Mouse (Mus musculus) lung, embryonic 16.5 days (tissue): ENCODE data around the gene Apba2. TPM values are rescaled to one million over a fixed set of nuclear protein-coding genes. Genes with fewer than 3 reads are reported as not detected.

Source experiments
- ATAC-seq: fragments of 200-750 bp; cut with Nextera tagmentation; 2 replicates; pipeline ENCODE4 v1.8.0; 2017; ENCODE audit warnings: low read depth, mild to moderate bottlenecking, moderate library complexity
- H3K27ac ChIP-seq: fragments of 300-500 bp; sonication (generic); 2 replicates; pipeline ENCODE4 v1.5.1; 2014; ENCODE audit warnings: mild to moderate bottlenecking, control low read depth, low read length
- H3K27me3 ChIP-seq: fragments of 300-500 bp; sonication (generic); 2 replicates; pipeline ENCODE4 v1.6.1; 2014; ENCODE audit warnings: low read depth, low read length, mixed read lengths; ENCODE audit not compliant: control insufficient read depth, insufficient read depth
- H3K36me3 ChIP-seq: fragments of 300-500 bp; sonication (generic); 2 replicates; pipeline ENCODE4 v1.6.1; 2014; ENCODE audit warnings: low read length; ENCODE audit not compliant: control insufficient read depth, insufficient read depth
- H3K4me1 ChIP-seq: fragments of 300-500 bp; sonication (generic); replicated peaks from 2 replicates; pipeline ENCODE4 v1.6.1; 2014; ENCODE audit warnings: low read length, mixed read lengths; ENCODE audit not compliant: control insufficient read depth, insufficient read depth
- H3K4me2 ChIP-seq: fragments of 300-500 bp; sonication (generic); 2 replicates; pipeline ENCODE4 v1.6.1; 2014; ENCODE audit warnings: low read depth, low read length, control low read depth
- H3K4me3 ChIP-seq: fragments of 300-500 bp; sonication (generic); 2 replicates; pipeline ENCODE4 v1.5.1; 2014; ENCODE audit warnings: mild to moderate bottlenecking, low read length, control low read depth
- H3K9ac ChIP-seq: fragments of 300-500 bp; sonication (generic); 2 replicates; pipeline ENCODE4 v1.6.1; 2014; ENCODE audit warnings: low read length, control low read depth
- H3K9me3 ChIP-seq: fragments of 300-500 bp; sonication (generic); 2 replicates; pipeline ENCODE4 v1.6.1; 2016; ENCODE audit warnings: low read length; ENCODE audit not compliant: control insufficient read depth
- WGBS: fragments of 180-500 bp; shearing (Covaris S2); extraction: QIAGEN DNeasy Blood & Tissue Kit; methylation state at CpG from one replicate; pipeline ENCODE4 v1.1.7; 2014; 5-methylcytosine and 5-hydroxymethylcytosine counted together
- polyA plus RNA-seq: library from polyadenylated mRNA; unstranded; fragments of >200 nt; fragmentation: Nextera tagmentation; extraction: Ambion mirVana; gene quantifications from 2 replicates; pipeline ENCODE4 v1.2.1, GENCODE M21; 2015

The Apba2 gene
- polyA plus RNA-seq, 1 experiment from 2014 or later = 1.5 TPM

DNA sequence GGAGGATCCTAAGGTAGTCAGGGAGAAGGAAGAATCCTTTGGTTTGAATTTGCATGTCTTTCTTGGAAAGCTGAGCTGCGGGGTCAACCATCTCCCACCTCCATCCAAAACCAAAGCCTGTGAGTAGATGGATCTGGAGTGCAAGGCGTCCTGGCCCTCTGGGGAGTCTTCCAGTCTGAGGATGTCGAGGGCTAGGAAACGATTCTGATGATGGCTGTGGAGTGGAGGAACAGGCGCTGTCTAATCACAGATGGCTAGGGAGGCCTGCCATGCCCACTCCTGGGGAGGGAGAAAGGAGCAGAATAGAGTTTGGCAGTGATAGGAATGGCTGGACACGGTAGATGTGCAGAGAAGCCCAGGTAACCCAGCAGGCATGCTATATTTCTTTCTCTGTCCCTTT is 129.6 kb downstream of the Apba2 start:
- no peak overlapping the region for H3K4me3 ChIP-seq
- no peaks in the 10 kb centered on the region for H3K4me1 ChIP-seq
- no peaks in the 10 kb centered on the region for H3K27me3 ChIP-seq
- H3K9ac ChIP-seq = no peak overlapping the region
- no peaks in the 10 kb centered on the region for H3K36me3 ChIP-seq
- WGBS = 72% methylated on average over 6 of the region's 6 CpGs
- no peak overlapping the region for H3K27ac ChIP-seq
- H3K9me3 ChIP-seq = no peaks in the 10 kb centered on the region
- ATAC-seq = no peak
- no peak overlapping the region for H3K4me2 ChIP-seq

DNA sequence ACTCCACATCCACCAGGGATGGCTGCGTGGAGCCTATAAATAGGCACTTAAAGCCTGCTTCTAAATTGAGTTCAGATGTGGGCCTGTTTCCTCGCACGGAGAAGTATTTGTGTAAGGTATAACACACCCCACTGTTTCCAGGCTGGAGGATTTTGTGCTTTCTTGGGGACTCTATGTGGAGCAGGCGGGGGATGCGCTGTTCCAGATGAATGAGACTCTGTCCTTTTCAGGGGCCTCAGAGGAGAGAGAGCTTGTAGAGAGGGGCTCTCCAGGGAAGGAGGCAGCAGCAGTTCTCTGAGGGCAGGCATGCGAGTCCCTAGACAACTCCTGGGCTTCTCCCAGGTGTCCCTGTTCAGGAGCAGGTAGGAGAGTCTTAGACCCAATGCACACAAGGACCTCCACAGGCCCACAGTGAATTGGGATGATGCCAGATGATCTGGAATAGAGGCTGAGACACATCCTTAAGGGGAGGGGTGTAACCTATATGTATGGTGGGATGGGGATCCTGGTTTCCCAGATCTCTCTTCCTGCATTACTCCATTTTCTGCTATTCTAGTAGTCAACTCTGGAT is 130.4 kb downstream of the Apba2 start:
- Histone ChIP-seq H3K9ac (no peak overlapping the region), H3K36me3 (no peaks in the 10 kb centered on the region), H3K4me2 (no peak overlapping the region), H3K9me3 (no peaks in the 10 kb centered on the region), H3K4me1 (no peaks in the 10 kb centered on the region), H3K27ac (no peak overlapping the region), H3K4me3 (no peak overlapping the region), H3K27me3 (no peaks in the 10 kb centered on the region)
- ATAC-seq = no peak
- WGBS = 66% methylated on average over 6 of the region's 6 CpGs

DNA sequence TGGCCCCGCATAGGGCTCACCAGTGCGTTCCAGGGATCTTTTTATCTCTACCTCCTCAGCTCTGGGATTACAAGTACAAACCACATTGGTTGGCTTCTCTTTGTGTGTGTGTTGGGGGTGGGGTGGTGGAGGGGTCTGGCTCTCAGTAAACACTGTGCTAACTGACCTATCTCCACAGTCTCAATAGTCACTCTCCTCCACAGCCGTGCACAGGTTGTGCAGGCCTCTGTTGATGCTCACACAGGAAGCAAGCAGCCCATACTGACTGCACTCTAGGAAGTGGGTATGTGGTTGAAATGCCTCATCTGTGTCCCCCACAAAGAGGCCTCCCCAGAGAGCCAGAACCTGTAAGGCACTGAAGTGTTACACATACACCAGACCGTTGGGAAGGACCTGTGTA is 131.7 kb downstream of the Apba2 start:
- Histone ChIP-seq H3K4me3 (no peak overlapping the region), H3K9me3 (no peaks in the 10 kb centered on the region), H3K27ac (no peak overlapping the region), H3K27me3 (no peaks in the 10 kb centered on the region), H3K4me1 (no peaks in the 10 kb centered on the region), H3K9ac (no peak overlapping the region), H3K36me3 (no peaks in the 10 kb centered on the region), H3K4me2 (no peak overlapping the region)
- ATAC-seq = no peak
- WGBS = 38% methylated on average over 4 of the region's 4 CpGs

- Histone ChIP-seq H3K4me2 (no peak overlapping the region), H3K4me1 (no peaks in the 10 kb centered on the region), H3K27ac (no peak overlapping the region), H3K9me3 (no peaks in the 10 kb centered on the region), H3K9ac (no peak overlapping the region), H3K36me3 (no peaks in the 10 kb centered on the region), H3K4me3 (no peak overlapping the region), H3K27me3 (no peaks in the 10 kb centered on the region)
- no peak for ATAC-seq
- WGBS = 58% methylated on average over 5 of the region's 5 CpGs
These were observed 132.4 kb downstream of the Apba2 start for GRCm38 (mm10) chr7:64633916-64634315.

GRCm38 (mm10) chr7:64634482-64634881 is 133.0 kb downstream of the Apba2 start:
- no peak overlapping the region for H3K9ac ChIP-seq
- H3K4me3 ChIP-seq = no peak overlapping the region
- no peaks in the 10 kb centered on the region for H3K4me1 ChIP-seq
- H3K27ac ChIP-seq = no peak overlapping the region
- H3K27me3 ChIP-seq = no peaks in the 10 kb centered on the region
- no peaks in the 10 kb centered on the region for H3K9me3 ChIP-seq
- no peak overlapping the region for H3K4me2 ChIP-seq
- no peak for ATAC-seq
- no peaks in the 10 kb centered on the region for H3K36me3 ChIP-seq

GRCm38 (mm10) chr7:64638922-64639321 is 137.4 kb downstream of the Apba2 start:
- Histone ChIP-seq H3K4me2 (no peak overlapping the region), H3K36me3 (no peaks in the 10 kb centered on the region), H3K27ac (no peak overlapping the region), H3K9me3 (no peaks in the 10 kb centered on the region), H3K4me1 (no peaks in the 10 kb centered on the region), H3K4me3 (no peak overlapping the region), H3K27me3 (no peaks in the 10 kb centered on the region), H3K9ac (no peak overlapping the region)
- 60% methylated on average over 4 of the region's 4 CpGs for WGBS
- no peak for ATAC-seq

- H3K27ac ChIP-seq = no peak overlapping the region
- ATAC-seq = no peak
- no peaks in the 10 kb centered on the region for H3K27me3 ChIP-seq
- H3K9me3 ChIP-seq = no peaks in the 10 kb centered on the region
- H3K36me3 ChIP-seq = no peaks in the 10 kb centered on the region
- H3K4me1 ChIP-seq = no peaks in the 10 kb centered on the region
- 74% methylated on average over 3 of the region's 3 CpGs for WGBS
- no peak overlapping the region for H3K4me3 ChIP-seq
- no peak overlapping the region for H3K4me2 ChIP-seq
- H3K9ac ChIP-seq = no peak overlapping the region
These were observed 139.1 kb downstream of the Apba2 start for GRCm38 (mm10) chr7:64640651-64641050.

DNA sequence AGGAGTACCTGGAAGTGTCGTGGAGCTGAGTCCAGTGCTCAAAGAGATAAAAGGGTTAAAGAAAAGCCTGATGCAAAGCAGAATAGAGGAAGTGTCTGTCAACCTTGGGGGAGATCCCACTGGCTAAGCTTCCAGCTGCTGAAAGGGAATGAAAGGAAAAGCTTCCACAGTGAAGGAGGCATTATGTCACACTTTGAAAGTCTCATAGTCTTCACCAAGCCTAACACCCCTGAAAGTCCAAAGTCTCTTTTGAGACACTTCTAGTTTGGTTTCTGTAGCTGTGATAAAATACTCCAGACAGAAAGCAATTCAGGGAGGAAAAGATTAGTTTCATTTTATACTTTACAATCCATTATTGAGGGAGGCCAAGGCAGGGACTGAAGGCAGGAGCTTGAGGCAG is 141.4 kb downstream of the Apba2 start:
- no peaks in the 10 kb centered on the region for H3K4me1 ChIP-seq
- no peaks in the 10 kb centered on the region for H3K36me3 ChIP-seq
- H3K27ac ChIP-seq = no peak overlapping the region
- no peak overlapping the region for H3K4me3 ChIP-seq
- no peak overlapping the region for H3K9ac ChIP-seq
- H3K9me3 ChIP-seq = no peaks in the 10 kb centered on the region
- no peak for ATAC-seq
- H3K27me3 ChIP-seq = no peaks in the 10 kb centered on the region
- 47% methylated on average over 1 of the region's 1 CpGs for WGBS
- no peak overlapping the region for H3K4me2 ChIP-seq

GRCm38 (mm10) chr7:64645458-64645857 is 144.0 kb downstream of the Apba2 start:
- WGBS = 44% methylated on average over 3 of the region's 3 CpGs
- Histone ChIP-seq H3K9me3 (no peaks in the 10 kb centered on the region), H3K27ac (no peak overlapping the region), H3K4me1 (no peaks in the 10 kb centered on the region), H3K4me2 (no peak overlapping the region), H3K9ac (no peak overlapping the region), H3K36me3 (no peaks in the 10 kb centered on the region), H3K4me3 (no peak overlapping the region), H3K27me3 (no peaks in the 10 kb centered on the region)
- no peak for ATAC-seq

- Histone ChIP-seq H3K27me3 (no peaks in the 10 kb centered on the region), H3K4me2 (no peak overlapping the region), H3K9ac (no peak overlapping the region), H3K27ac (no peak overlapping the region), H3K36me3 (no peaks in the 10 kb centered on the region), H3K4me3 (no peak overlapping the region), H3K9me3 (no peaks in the 10 kb centered on the region), H3K4me1 (no peaks in the 10 kb centered on the region)
- WGBS = 63% methylated on average over 6 of the region's 6 CpGs
- no peak for ATAC-seq
These were observed 144.5 kb downstream of the Apba2 start for GRCm38 (mm10) chr7:64646046-64646445.
